Mouse (Mus musculus): Measurements from ENCODE around the gene Sync. TPM values are rescaled to one million over a fixed set of nuclear protein-coding genes. Genes with fewer than 3 reads are reported as not detected.

Sync gene
- polyA plus RNA-seq, 1 experiment from 2014 or later, result 0.71 TPM

DNA sequence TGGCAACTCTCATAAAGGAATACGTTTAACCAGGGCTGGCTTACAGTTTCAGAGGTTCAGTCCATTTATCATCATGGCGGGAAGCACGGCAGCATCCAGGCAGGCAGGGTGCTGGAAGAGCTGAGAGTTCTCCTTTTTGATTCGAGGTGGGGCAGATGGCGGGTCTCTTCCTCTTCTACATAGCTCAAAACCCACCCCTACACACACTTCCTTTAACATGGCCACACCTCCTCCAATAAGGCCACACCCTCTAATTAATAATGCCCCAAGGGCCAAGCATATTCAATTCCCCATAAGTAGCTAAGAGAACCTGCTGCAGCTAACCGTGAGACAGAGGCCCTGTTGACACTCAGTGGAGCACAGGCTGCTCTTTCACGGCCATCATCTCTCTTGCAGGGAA lies 5.4 kb downstream of the Sync start:
- H3K27ac ChIP-seq (replicated peaks), result no peak overlapping the region
- no peaks in the 10 kb centered on the region for H3K36me3 ChIP-seq (replicated peaks)
- no peaks in the 10 kb centered on the region for H3K9me3 ChIP-seq
- H3K27me3 ChIP-seq (replicated peaks; ENCODE audit: low read depth, poor library complexity, severe bottlenecking), result peaks cover 43% of the 10 kb centered on the region
- 62% methylated on average over 7 of the region's 7 CpGs for WGBS
- peak overlapping the region; percentile 37; the same call in 1 of the 2 replicates for H3K4me3 ChIP-seq
- no peak for DNase-seq (ENCODE audit: low spot score)
- H3K4me1 ChIP-seq, result peaks cover 17% of the 10 kb centered on the region

GRCm38 (mm10) chr4:129293702-129294101 lies 6.3 kb downstream of the Sync start:
- H3K4me3 ChIP-seq, result peak overlapping the region; percentile 37
- H3K4me1 ChIP-seq, result peaks cover 23% of the 10 kb centered on the region
- 0 out of 2 replicates have a peak overlapping the region, but pooled peaks have one; percentile 40 for H3K27ac ChIP-seq (replicated peaks)
- H3K9me3 ChIP-seq, result no peaks in the 10 kb centered on the region
- DNase-seq (ENCODE audit: low spot score), result peak; percentile 46
- no peaks in the 10 kb centered on the region for H3K36me3 ChIP-seq (replicated peaks)
- WGBS, result 26% methylated on average over 16 of the region's 16 CpGs
- H3K27me3 ChIP-seq (replicated peaks; ENCODE audit: low read depth, poor library complexity, severe bottlenecking), result peaks cover 34% of the 10 kb centered on the region

- peaks cover 25% of the 10 kb centered on the region for H3K27me3 ChIP-seq (replicated peaks; ENCODE audit: low read depth, poor library complexity, severe bottlenecking)
- peaks cover 32% of the 10 kb centered on the region for H3K4me1 ChIP-seq
- WGBS, result 63% methylated on average over 2 of the region's 2 CpGs
- H3K9me3 ChIP-seq, result no peaks in the 10 kb centered on the region
- H3K27ac ChIP-seq (replicated peaks), result no peak overlapping the region
- no peak for DNase-seq (ENCODE audit: low spot score)
- H3K4me3 ChIP-seq, result no peak overlapping the region
- H3K36me3 ChIP-seq (replicated peaks), result no peaks in the 10 kb centered on the region
These were observed 7.8 kb downstream of the Sync start for GRCm38 (mm10) chr4:129295188-129295587.

DNA sequence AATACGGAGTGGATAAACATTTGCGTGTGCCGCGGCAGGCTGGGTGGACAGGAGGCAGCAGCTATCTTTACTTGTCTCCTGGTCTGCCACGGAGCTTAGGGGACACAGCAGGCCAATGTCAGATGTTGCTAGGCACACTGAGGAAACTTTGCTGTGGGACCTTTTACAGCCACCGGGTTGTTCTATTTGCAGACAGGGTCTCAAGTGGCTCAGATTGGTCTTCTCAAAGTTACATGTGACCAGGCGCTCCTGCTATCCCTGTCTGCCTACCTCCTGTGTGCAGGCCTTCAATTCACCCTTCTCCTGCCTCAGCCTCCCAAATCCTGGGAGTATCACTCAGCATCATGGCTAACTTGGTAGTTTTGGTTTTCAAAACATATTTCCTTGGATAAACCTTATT lies 8.6 kb downstream of the Sync start:
- Histone ChIP-seq H3K27me3 (replicated peaks; ENCODE audit: low read depth, poor library complexity, severe bottlenecking) (peaks cover 25% of the 10 kb centered on the region), H3K27ac (replicated peaks) (no peak overlapping the region)
- WGBS, result 95% methylated on average over 7 of the region's 7 CpGs

GRCm38 (mm10) chr4:129297724-129298123 lies 10.3 kb downstream of the Sync start:
- no peak overlapping the region for H3K27ac ChIP-seq (replicated peaks)
- H3K36me3 ChIP-seq (replicated peaks), result no peaks in the 10 kb centered on the region
- peaks cover 18% of the 10 kb centered on the region for H3K27me3 ChIP-seq (replicated peaks; ENCODE audit: low read depth, poor library complexity, severe bottlenecking)
- H3K9me3 ChIP-seq, result peaks cover 6% of the 10 kb centered on the region; the same call in 1 of the 2 replicates
- WGBS, result 89% methylated on average over 4 of the region's 4 CpGs
- H3K4me1 ChIP-seq, result peaks cover 32% of the 10 kb centered on the region
- no peak for DNase-seq (ENCODE audit: low spot score)
- no peak overlapping the region for H3K4me3 ChIP-seq

More for the DNA sequence above, 8.6 kb downstream of the Sync start:
- no peak for DNase-seq (ENCODE audit: low spot score)
- Histone ChIP-seq H3K36me3 (replicated peaks) (no peaks in the 10 kb centered on the region), H3K4me1 (peaks cover 32% of the 10 kb centered on the region), H3K9me3 (peaks cover 4% of the 10 kb centered on the region; the same call in 1 of the 2 replicates), H3K4me3 (no peak overlapping the region)

DNA sequence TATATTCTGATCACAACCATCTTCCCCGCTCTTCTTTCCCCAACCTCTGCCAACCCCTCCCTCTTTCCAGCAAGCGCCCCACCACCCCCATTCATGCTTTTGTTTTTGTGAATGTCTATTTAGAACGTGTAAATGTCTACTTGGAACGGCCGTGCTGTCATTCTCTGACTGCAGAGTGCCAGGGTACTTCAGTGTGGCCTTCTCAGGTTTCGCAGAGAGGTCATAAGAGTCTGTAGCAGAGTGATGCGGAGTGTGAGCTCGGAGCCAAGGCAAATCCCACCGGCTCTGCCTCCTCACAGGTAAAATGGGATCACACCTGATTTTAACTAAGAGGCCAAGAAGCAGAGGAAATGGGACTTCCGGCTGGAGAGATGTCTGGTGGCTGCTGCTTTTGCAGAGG lies 11.7 kb downstream of the Sync start:
- no peak overlapping the region for H3K27ac ChIP-seq (replicated peaks)
- no peaks in the 10 kb centered on the region for H3K36me3 ChIP-seq (replicated peaks)
- peaks cover 6% of the 10 kb centered on the region; the same call in 1 of the 2 replicates for H3K9me3 ChIP-seq
- DNase-seq (ENCODE audit: low spot score), result peak; percentile 28
- peaks cover 29% of the 10 kb centered on the region for H3K4me1 ChIP-seq
- WGBS, result 60% methylated on average over 10 of the region's 10 CpGs
- H3K27me3 ChIP-seq (replicated peaks; ENCODE audit: low read depth, poor library complexity, severe bottlenecking), result peaks cover 4% of the 10 kb centered on the region
- no peak overlapping the region for H3K4me3 ChIP-seq

- no peak for DNase-seq (ENCODE audit: low spot score)
- Histone ChIP-seq H3K9me3 (peaks cover 6% of the 10 kb centered on the region; the same call in 1 of the 2 replicates), H3K36me3 (replicated peaks) (peaks cover 31% of the 10 kb centered on the region), H3K27ac (replicated peaks) (no peak overlapping the region), H3K4me3 (no peak overlapping the region), H3K27me3 (replicated peaks; ENCODE audit: low read depth, poor library complexity, severe bottlenecking) (no peaks in the 10 kb centered on the region), H3K4me1 (peaks cover 21% of the 10 kb centered on the region)
- WGBS, result 59% methylated on average over 5 of the region's 5 CpGs
These were observed 16.0 kb downstream of the Sync start for GRCm38 (mm10) chr4:129303401-129303800.

DNA sequence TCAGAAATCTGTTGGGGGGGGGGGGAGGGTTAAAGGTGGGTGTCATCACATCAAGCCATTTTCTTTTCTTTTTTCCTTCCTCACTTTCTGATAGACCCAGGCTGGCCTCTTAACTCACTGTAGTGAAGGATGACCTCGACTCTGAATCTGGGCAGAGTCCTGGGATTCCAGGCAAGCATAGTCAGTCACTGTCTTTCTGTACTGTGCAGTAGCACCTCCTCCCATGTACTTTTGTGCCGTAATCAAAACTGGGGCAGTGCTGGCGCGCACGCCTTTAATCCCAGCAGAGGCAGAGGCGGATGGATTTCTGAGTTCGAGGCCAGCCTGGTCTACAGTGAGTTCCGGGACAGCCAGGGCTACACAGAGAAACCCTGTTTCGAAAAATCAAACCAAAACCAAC lies 16.4 kb downstream of the Sync start:
- Histone ChIP-seq H3K4me1 (peaks cover 17% of the 10 kb centered on the region), H3K9me3 (peaks cover 6% of the 10 kb centered on the region; the same call in 1 of the 2 replicates), H3K27ac (replicated peaks) (no peak overlapping the region), H3K27me3 (replicated peaks; ENCODE audit: low read depth, poor library complexity, severe bottlenecking) (no peaks in the 10 kb centered on the region), H3K4me3 (no peak overlapping the region), H3K36me3 (replicated peaks) (peaks cover 35% of the 10 kb centered on the region)
- WGBS, result 84% methylated on average over 9 of the region's 9 CpGs
- DNase-seq (ENCODE audit: low spot score), result no peak

DNA sequence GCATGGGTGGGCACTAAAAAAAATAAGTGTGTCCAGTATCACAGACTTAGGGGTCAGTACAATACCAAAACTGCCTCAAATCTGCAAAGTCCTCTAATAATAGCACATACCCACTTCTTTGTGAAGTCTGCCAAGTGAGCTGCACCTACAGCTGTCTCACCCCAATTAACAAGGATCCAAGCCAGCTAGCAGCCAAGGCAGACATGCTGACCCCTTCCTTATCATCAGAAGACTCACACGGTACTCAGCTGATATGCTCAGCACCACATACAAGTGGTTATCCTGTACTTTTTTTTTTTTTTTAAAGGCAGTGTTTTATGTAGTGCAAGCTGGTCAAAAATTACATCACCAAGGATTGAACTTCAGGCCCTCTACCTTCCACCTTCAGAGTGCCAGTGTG lies 16.9 kb downstream of the Sync start:
- Histone ChIP-seq H3K4me1 (peaks cover 12% of the 10 kb centered on the region), H3K4me3 (no peak overlapping the region), H3K27me3 (replicated peaks; ENCODE audit: low read depth, poor library complexity, severe bottlenecking) (no peaks in the 10 kb centered on the region), H3K9me3 (peaks cover 6% of the 10 kb centered on the region; the same call in 1 of the 2 replicates), H3K27ac (replicated peaks) (no peak overlapping the region), H3K36me3 (replicated peaks) (peaks cover 40% of the 10 kb centered on the region)
- no peak for DNase-seq (ENCODE audit: low spot score)
- 87% methylated on average over 1 of the region's 1 CpGs for WGBS

DNA sequence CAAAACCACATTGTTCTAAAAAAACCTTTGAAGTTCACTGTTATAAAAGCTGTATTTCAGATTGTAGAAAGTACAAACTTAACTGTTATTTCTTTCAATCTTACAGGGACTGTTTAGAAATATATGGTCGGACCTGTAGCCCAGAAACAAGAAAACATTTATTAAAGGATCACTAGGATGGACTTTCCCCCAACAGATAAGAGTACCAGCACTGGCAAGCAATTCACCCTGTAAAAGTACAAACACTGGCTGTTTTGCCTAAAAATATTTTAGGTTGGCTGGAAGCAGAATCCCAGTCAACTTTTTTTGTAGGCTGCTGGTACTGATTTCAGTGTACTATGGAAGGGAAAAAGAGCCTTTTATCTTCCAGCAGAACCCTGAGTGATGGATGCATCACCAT lies 20.5 kb downstream of the Sync start:
- Histone ChIP-seq H3K9me3 (no peaks in the 10 kb centered on the region), H3K27me3 (replicated peaks; ENCODE audit: low read depth, poor library complexity, severe bottlenecking) (no peaks in the 10 kb centered on the region), H3K4me3 (no peak overlapping the region), H3K4me1 (peaks cover 9% of the 10 kb centered on the region; the same call in 1 of the 2 replicates), H3K27ac (replicated peaks) (no peak overlapping the region), H3K36me3 (replicated peaks) (peaks cover 76% of the 10 kb centered on the region)
- 95% methylated on average over 1 of the region's 1 CpGs for WGBS
- no peak for DNase-seq (ENCODE audit: low spot score)

GRCm38 (mm10) chr4:129313886-129314285 lies 26.5 kb downstream of the Sync start:
- 88% methylated on average over 3 of the region's 3 CpGs for WGBS
- H3K27me3 ChIP-seq (replicated peaks; ENCODE audit: low read depth, poor library complexity, severe bottlenecking), result no peaks in the 10 kb centered on the region
- H3K4me3 ChIP-seq, result no peak overlapping the region
- no peaks in the 10 kb centered on the region for H3K9me3 ChIP-seq
- no peak for DNase-seq (ENCODE audit: low spot score)
- H3K27ac ChIP-seq (replicated peaks), result no peak overlapping the region
- peaks cover 100% of the 10 kb centered on the region for H3K36me3 ChIP-seq (replicated peaks)
- H3K4me1 ChIP-seq, result no peaks in the 10 kb centered on the region

GRCm38 (mm10) chr4:129320876-129321275 lies 33.5 kb downstream of the Sync start:
- Histone ChIP-seq H3K27ac (replicated peaks) (no peak overlapping the region), H3K4me3 (no peak overlapping the region), H3K27me3 (replicated peaks; ENCODE audit: low read depth, poor library complexity, severe bottlenecking) (no peaks in the 10 kb centered on the region), H3K4me1 (no peaks in the 10 kb centered on the region), H3K36me3 (replicated peaks) (peaks cover 100% of the 10 kb centered on the region), H3K9me3 (no peaks in the 10 kb centered on the region)
- WGBS, result 97% methylated on average over 1 of the region's 1 CpGs
- DNase-seq (ENCODE audit: low spot score), result no peak

GRCm38 (mm10) chr4:129322042-129322441 lies 34.6 kb downstream of the Sync start:
- Histone ChIP-seq H3K9me3 (no peaks in the 10 kb centered on the region), H3K4me3 (no peak overlapping the region), H3K27me3 (replicated peaks; ENCODE audit: low read depth, poor library complexity, severe bottlenecking) (no peaks in the 10 kb centered on the region), H3K36me3 (replicated peaks) (peaks cover 100% of the 10 kb centered on the region), H3K4me1 (no peaks in the 10 kb centered on the region), H3K27ac (replicated peaks) (no peak overlapping the region)
- no peak for DNase-seq (ENCODE audit: low spot score)
- 97% methylated on average over 5 of the region's 5 CpGs for WGBS

All from embryonic facial prominence, embryonic 10.5 days (tissue).